Mouse (Mus musculus): ENCODE results near the gene Pdlim7. TPM values are rescaled to one million over a fixed set of nuclear protein-coding genes. Genes with fewer than 3 reads are reported as not detected.

Pdlim7 gene
- polyA plus RNA-seq, 1 experiment from 2014 or later = 152 TPM

DNA sequence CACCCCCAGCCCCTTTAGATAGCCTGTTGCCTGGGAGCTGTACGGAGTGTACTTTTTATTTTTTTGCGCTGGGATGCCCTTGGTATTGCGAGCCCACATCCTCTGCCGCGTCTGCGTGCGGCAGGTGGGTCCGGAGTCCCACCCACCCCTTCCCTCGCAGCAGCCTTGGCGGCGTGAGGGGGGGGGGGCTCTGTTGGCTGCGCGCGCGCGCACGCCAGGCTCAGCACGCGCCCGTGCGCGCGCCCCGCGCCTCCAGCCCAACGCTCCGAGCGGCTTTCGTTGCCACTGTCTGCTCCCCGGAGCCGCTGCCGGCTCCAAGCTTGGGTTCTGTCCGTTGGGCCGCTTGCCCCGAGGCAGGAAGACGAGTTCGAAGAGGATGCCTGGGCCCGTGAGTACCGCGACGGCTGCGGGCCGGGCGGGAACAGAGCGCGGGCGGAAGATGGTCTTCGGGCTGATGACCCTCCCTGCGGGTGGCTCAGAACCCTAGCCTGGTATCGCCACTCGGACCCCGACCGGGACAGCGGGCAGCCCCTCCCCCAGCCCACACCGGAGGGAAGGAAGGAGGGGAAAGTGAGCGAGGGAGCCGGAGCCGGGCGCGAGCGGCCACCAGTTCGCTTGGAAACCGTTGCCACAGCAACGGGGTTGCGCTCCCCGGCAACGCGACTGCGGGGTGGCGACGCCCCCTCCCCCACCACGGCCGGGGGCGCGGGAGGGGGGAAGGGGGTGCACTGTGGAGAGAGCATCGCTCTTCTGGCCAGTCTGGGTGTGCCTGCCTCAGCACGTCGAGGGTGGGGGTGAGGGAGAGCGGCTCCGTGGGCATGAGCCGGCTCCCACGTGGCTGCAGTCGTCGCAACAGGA, 49.2 kb downstream of the Pdlim7 start, which contains the start of gene Prr7:
Gene Prr7 (plus strand): TSS at position 241 of the 858 bp plus-strand sequence.
- Histone ChIP-seq H3K9me3 (ENCODE audit: control insufficient read depth, low read length) (no peaks in the 10 kb centered on the region), H3K9ac (ENCODE audit: low read length) (peak within 1 kb of the TSS; percentile 78), H3K27me3 (ENCODE audit: control insufficient read depth, insufficient read depth, low read depth, low read length) (no peaks in the 10 kb centered on the region), H3K36me3 (ENCODE audit: control insufficient read depth, insufficient read depth, low read length) (peaks cover 5% of the 10 kb centered on the region; the same call in 1 of the 2 replicates), H3K4me2 (ENCODE audit: low read depth, low read length) (peak within 1 kb of the TSS; percentile 99), H3K4me3 (ENCODE audit: low read length) (peak within 1 kb of the TSS; percentile 68), H3K4me1 (replicated peaks; ENCODE audit: control insufficient read depth, insufficient read depth, low read length) (peaks cover 16% of the 10 kb centered on the region), H3K27ac (ENCODE audit: low read length) (no peak within 1 kb of the TSS)
- WGBS = under 1% methylated on average over 69 of the region's 84 CpGs
- peak; percentile 59 for ATAC-seq (ENCODE audit: low read depth)

DNA sequence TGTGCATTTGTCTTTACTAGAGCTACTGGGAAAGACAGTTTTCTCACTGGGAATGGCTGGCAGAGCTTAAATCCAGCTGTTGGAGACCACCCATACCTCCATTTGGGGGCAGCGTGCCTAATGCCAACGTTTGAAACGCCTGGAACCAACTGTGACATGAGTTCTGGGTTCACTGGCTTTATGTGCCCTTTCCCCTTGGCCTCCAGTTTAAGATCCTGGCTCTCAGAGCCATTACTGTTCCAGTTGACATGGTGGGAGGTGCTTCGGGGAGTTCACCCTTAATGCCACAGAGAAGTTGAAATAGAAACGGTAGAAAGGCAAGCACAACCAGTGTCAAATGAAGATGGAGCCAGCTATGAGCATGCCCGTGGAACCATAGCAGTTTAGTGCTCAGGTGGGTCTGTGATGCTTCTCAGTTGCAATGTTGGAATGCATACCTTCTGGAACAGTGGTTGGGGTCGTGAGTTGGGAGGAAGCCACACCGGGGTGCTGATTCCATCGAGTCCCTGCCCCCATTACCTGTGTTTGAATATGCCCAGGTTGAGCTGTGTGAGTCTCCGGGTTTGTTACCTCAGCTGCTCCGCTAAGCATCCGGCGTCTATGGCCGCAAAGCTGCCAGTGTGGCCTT, 50.0 kb downstream of the Pdlim7 start:
- ATAC-seq (ENCODE audit: low read depth) = peak; percentile 8; the same call in 1 of the 2 replicates
- peaks cover 16% of the 10 kb centered on the region for H3K4me1 ChIP-seq (replicated peaks; ENCODE audit: control insufficient read depth, insufficient read depth, low read length)
- no peaks in the 10 kb centered on the region for H3K9me3 ChIP-seq (ENCODE audit: control insufficient read depth, low read length)
- peak overlapping the region; percentile 68 for H3K4me3 ChIP-seq (ENCODE audit: low read length)
- H3K36me3 ChIP-seq (ENCODE audit: control insufficient read depth, insufficient read depth, low read length) = peaks cover 12% of the 10 kb centered on the region
- peak overlapping the region; percentile 78 for H3K9ac ChIP-seq (ENCODE audit: low read length)
- peak overlapping the region; percentile 99 for H3K4me2 ChIP-seq (ENCODE audit: low read depth, low read length)
- H3K27me3 ChIP-seq (ENCODE audit: control insufficient read depth, insufficient read depth, low read depth, low read length) = no peaks in the 10 kb centered on the region
- no peak overlapping the region for H3K27ac ChIP-seq (ENCODE audit: low read length)
- 11% methylated on average over 14 of the region's 14 CpGs for WGBS

DNA sequence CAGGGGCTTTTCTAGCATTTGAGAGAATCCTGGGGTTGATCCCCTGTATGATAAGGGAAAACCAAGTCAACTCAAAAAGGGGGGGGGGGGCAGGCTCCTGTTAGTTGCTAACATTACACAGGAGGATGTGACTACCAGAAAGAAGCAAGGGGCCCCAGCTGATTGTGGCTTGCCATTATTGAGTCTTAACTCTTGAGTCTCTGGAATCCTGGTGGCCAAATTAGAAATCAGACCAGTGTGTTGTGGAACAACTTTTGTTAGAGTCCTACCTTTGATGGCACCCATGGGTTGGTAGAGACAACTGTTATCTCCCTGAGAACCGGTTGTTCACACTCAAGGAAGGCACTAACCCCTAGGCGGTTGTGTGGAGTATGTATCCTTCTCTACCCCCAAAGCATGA, 50.5 kb downstream of the Pdlim7 start:
- Histone ChIP-seq H3K36me3 (ENCODE audit: control insufficient read depth, insufficient read depth, low read length) (peaks cover 15% of the 10 kb centered on the region), H3K4me1 (replicated peaks; ENCODE audit: control insufficient read depth, insufficient read depth, low read length) (peaks cover 16% of the 10 kb centered on the region), H3K4me3 (ENCODE audit: low read length) (no peak overlapping the region), H3K27ac (ENCODE audit: low read length) (no peak overlapping the region), H3K4me2 (ENCODE audit: low read depth, low read length) (no peak overlapping the region), H3K9me3 (ENCODE audit: control insufficient read depth, low read length) (no peaks in the 10 kb centered on the region), H3K9ac (ENCODE audit: low read length) (no peak overlapping the region), H3K27me3 (ENCODE audit: control insufficient read depth, insufficient read depth, low read depth, low read length) (no peaks in the 10 kb centered on the region)
- WGBS = 37% methylated on average over 2 of the region's 2 CpGs
- ATAC-seq (ENCODE audit: low read depth) = no peak

DNA sequence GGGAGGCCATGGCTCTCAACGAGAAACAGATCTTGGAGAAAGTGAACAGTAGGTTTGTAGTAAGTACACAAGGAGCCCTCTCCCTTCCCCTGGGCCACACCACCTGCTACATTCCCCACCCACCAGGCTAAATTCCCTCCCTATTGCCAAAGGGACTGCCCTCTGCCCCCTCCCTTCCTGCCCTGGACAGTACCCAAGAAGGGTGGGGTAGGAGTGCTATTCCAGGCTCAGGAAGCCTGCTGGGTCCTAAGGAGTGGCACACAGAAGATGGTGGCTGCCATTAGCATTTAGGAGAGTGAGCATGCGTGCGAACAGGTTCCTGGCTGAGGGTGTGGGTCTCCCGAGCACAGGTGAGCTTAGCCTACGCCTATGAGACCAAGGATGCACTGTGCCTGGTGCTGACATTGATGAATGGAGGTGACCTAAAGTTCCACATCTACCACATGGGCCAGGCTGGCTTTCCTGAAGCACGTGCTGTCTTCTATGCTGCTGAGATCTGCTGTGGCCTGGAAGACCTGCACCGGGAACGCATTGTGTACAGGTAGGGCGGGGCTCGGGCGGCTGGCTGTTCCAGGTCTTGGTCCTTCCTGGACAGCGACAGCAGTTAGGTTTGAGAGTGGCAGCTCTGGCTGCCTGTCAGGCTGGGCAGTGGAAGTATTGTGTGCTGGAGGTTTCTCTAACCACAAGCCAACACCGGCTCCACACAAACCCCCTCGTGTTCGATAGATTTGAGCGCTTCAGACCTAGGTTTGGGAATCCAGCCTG, 61.5 kb downstream of the Pdlim7 start:
- peaks cover 45% of the 10 kb centered on the region for H3K36me3 ChIP-seq (ENCODE audit: control insufficient read depth, insufficient read depth, low read length)
- no peak overlapping the region for H3K4me2 ChIP-seq (ENCODE audit: low read depth, low read length)
- H3K4me1 ChIP-seq (replicated peaks; ENCODE audit: control insufficient read depth, insufficient read depth, low read length) = no peaks in the 10 kb centered on the region; the same call in 1 of the 2 replicates
- 90% methylated on average over 16 of the region's 16 CpGs for WGBS
- no peaks in the 10 kb centered on the region for H3K27me3 ChIP-seq (ENCODE audit: control insufficient read depth, insufficient read depth, low read depth, low read length)
- no peak overlapping the region for H3K9ac ChIP-seq (ENCODE audit: low read length)
- no peak overlapping the region for H3K27ac ChIP-seq (ENCODE audit: low read length)
- no peak overlapping the region for H3K4me3 ChIP-seq (ENCODE audit: low read length)
- no peaks in the 10 kb centered on the region for H3K9me3 ChIP-seq (ENCODE audit: control insufficient read depth, low read length)
- ATAC-seq (ENCODE audit: low read depth) = peak; percentile 37; the same call in 1 of the 2 replicates

DNA sequence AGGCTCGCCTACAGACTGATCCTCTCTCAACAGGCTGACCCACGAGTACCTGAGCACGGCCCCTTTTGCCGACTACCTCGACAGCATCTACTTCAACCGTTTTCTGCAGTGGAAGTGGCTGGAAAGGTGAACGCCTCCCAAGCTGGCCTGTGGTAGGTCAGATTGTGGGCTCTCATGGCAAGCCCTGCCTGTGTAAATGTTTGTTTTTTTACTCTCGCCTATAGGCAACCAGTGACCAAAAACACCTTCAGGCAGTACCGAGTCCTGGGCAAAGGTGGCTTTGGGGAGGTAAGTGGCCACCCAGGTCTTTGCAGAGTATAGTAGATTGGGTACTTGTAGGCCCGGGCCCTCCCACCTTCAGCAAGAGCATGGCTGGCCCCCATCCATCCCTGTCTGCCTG, 62.2 kb downstream of the Pdlim7 start:
- Histone ChIP-seq H3K27ac (ENCODE audit: low read length) (no peak overlapping the region), H3K9ac (ENCODE audit: low read length) (no peak overlapping the region), H3K4me2 (ENCODE audit: low read depth, low read length) (no peak overlapping the region), H3K4me3 (ENCODE audit: low read length) (no peak overlapping the region), H3K9me3 (ENCODE audit: control insufficient read depth, low read length) (no peaks in the 10 kb centered on the region), H3K36me3 (ENCODE audit: control insufficient read depth, insufficient read depth, low read length) (peaks cover 41% of the 10 kb centered on the region), H3K27me3 (ENCODE audit: control insufficient read depth, insufficient read depth, low read depth, low read length) (no peaks in the 10 kb centered on the region), H3K4me1 (replicated peaks; ENCODE audit: control insufficient read depth, insufficient read depth, low read length) (peaks cover 4% of the 10 kb centered on the region)
- WGBS = 77% methylated on average over 10 of the region's 10 CpGs
- no peak for ATAC-seq (ENCODE audit: low read depth)

DNA sequence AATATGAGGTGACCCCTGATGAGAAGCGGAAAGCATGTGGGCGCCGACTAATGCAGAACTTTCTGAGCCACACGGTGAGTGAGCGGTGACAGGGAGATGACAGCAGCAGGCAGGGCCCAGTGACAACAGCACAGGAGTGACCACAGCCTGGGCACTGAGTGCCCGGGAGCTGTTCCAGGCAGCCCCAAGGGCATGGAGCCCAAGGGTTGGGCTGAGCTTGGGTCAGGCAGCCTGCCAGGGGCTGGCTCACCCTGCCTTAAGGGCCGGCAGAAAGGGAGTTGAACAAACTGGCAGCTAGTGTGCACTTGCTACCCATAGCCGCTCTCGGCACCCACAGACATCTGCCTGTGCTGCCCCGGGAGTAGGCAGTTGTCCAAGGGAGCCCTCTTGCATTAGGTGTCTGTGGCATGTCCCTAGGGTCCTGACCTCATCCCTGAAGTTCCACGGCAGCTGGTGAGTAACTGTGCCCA, 62.9 kb downstream of the Pdlim7 start:
- H3K27ac ChIP-seq (ENCODE audit: low read length) = no peak overlapping the region
- no peaks in the 10 kb centered on the region for H3K9me3 ChIP-seq (ENCODE audit: control insufficient read depth, low read length)
- peaks cover 10% of the 10 kb centered on the region for H3K4me1 ChIP-seq (replicated peaks; ENCODE audit: control insufficient read depth, insufficient read depth, low read length)
- H3K4me3 ChIP-seq (ENCODE audit: low read length) = no peak overlapping the region
- H3K27me3 ChIP-seq (ENCODE audit: control insufficient read depth, insufficient read depth, low read depth, low read length) = no peaks in the 10 kb centered on the region
- ATAC-seq (ENCODE audit: low read depth) = no peak
- H3K4me2 ChIP-seq (ENCODE audit: low read depth, low read length) = no peak overlapping the region
- H3K36me3 ChIP-seq (ENCODE audit: control insufficient read depth, insufficient read depth, low read length) = peaks cover 40% of the 10 kb centered on the region
- 73% methylated on average over 11 of the region's 11 CpGs for WGBS
- no peak overlapping the region for H3K9ac ChIP-seq (ENCODE audit: low read length)

DNA sequence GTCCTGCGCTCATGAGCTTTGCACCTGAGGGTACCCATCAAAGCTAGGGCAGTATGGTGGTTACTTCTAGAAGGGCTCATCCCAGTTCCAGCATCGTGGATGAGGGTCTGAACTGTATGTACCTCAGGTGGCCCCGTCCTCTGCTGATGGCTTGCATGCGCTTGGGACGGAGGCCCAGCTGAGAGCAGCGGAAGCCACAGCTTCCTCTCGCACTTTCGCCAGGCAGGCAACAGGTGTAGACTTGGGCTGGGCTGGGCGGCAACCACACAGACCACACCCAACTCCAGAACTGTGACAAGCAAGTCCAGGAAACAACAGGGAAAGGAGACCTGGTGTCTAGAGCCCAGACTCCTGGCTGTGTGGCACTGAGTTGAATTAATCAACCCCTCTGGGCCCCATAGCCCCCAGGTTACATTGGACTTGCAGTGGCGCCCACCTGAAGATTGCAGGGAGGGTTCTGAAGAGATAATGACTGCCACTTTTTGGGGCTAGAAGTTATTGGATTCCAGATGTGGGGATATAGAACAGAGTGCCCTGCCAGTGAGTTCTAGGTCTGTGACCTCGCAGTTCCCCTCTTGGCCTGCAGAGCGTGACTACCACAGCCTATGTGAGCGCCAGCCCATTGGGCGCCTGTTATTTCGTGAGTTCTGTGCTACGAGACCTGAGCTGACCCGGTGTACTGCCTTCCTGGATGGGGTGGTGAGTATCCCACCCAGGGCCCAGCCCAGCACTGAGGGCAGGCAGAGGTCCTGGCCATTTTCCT, 63.6 kb downstream of the Pdlim7 start:
- no peak overlapping the region for H3K9ac ChIP-seq (ENCODE audit: low read length)
- peaks cover 37% of the 10 kb centered on the region for H3K36me3 ChIP-seq (ENCODE audit: control insufficient read depth, insufficient read depth, low read length)
- no peaks in the 10 kb centered on the region for H3K9me3 ChIP-seq (ENCODE audit: control insufficient read depth, low read length)
- no peaks in the 10 kb centered on the region for H3K27me3 ChIP-seq (ENCODE audit: control insufficient read depth, insufficient read depth, low read depth, low read length)
- peaks cover 10% of the 10 kb centered on the region for H3K4me1 ChIP-seq (replicated peaks; ENCODE audit: control insufficient read depth, insufficient read depth, low read length)
- 88% methylated on average over 17 of the region's 17 CpGs for WGBS
- no peak overlapping the region for H3K4me2 ChIP-seq (ENCODE audit: low read depth, low read length)
- ATAC-seq (ENCODE audit: low read depth) = no peak
- H3K27ac ChIP-seq (ENCODE audit: low read length) = no peak overlapping the region
- H3K4me3 ChIP-seq (ENCODE audit: low read length) = no peak overlapping the region

DNA sequence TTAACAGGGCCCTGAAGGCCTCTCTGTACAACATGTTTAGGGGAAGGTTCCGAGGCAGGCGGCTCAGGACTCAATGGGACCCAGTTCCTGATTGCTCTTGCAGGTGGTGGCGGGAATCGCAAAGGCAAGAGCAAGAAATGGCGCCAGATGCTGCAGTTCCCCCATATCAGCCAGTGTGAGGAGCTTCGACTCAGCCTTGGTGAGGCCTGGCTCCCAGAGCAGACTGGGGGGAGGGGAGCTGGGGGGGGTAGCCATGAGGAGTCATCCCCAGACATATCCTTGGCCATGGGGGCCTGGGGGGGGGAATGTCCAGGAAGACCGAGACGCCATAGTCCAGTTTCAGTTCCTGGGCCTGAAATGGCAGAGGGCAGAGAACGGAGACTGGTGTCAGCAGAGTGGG, 64.3 kb downstream of the Pdlim7 start:
- no peak for ATAC-seq (ENCODE audit: low read depth)
- Histone ChIP-seq H3K27ac (ENCODE audit: low read length) (no peak overlapping the region), H3K27me3 (ENCODE audit: control insufficient read depth, insufficient read depth, low read depth, low read length) (no peaks in the 10 kb centered on the region), H3K4me3 (ENCODE audit: low read length) (no peak overlapping the region), H3K4me2 (ENCODE audit: low read depth, low read length) (no peak overlapping the region), H3K9ac (ENCODE audit: low read length) (no peak overlapping the region), H3K36me3 (ENCODE audit: control insufficient read depth, insufficient read depth, low read length) (peaks cover 31% of the 10 kb centered on the region), H3K4me1 (replicated peaks; ENCODE audit: control insufficient read depth, insufficient read depth, low read length) (peaks cover 10% of the 10 kb centered on the region), H3K9me3 (ENCODE audit: control insufficient read depth, low read length) (no peaks in the 10 kb centered on the region)
- WGBS = 91% methylated on average over 9 of the region's 9 CpGs

Data from lung, embryonic 16.5 days (tissue).